Mouse (Mus musculus): ENCODE measurements around the gene Ctnna2.

Ctnna2 gene

DNA sequence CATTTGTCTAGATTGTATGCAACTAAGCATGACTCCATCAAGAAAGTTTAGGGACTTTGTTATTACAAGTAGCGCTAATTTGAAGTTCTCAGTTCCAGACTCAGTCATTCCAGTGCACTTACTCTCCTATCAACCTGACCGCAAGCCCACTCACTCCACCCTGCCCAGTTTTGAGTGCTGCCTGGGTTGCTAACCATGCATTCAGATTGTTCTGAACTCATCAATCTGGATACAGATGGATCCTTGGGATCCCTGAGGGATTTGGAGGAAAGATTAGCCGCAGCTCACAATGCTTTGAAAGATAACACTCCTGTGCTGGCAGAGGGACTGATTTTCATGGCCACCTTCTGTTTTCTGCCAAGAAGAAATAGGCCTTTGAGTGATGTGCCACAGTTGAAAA is 168.5 kb downstream of the Ctnna2 start:
- no peak for DNase-seq

DNA sequence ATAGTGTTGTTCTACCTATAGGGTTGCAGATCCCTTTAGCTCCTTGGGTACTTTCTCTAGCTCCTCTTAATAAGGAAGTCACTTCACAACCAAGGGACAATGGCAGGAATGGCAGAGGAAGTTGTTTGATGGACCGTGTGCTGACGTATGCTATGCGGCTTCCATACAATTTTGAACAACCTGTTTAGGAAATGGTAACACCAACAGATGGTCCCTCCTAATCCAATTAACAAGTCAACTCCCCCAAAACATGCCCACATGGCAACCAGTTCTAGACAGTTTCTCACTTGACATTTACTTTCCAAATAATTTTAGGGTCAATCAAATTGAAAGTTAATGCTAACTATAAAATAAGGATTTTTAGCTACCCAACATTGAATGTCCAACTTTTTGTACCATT is 176.9 kb downstream of the Ctnna2 start:
- no peak for DNase-seq

DNA sequence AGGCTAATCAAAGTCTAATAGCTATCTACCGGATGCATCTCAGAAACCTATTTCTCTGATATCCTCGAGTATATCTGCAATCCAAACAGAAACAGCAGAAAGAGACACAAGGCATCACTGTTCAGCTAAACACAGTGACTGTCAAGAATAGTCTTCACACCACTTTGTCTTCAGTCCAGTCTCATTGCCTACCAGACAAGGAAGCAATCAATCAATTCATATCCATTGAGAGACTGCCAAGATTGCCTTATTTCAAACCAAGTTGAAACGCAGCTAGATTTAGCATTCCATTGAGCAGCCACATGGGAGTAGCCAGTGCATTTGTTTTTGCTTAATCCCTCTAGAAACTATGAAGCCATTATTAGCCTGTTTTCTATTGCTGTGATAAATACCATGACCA is 196.2 kb downstream of the Ctnna2 start:
- DNase-seq = no peak

DNA sequence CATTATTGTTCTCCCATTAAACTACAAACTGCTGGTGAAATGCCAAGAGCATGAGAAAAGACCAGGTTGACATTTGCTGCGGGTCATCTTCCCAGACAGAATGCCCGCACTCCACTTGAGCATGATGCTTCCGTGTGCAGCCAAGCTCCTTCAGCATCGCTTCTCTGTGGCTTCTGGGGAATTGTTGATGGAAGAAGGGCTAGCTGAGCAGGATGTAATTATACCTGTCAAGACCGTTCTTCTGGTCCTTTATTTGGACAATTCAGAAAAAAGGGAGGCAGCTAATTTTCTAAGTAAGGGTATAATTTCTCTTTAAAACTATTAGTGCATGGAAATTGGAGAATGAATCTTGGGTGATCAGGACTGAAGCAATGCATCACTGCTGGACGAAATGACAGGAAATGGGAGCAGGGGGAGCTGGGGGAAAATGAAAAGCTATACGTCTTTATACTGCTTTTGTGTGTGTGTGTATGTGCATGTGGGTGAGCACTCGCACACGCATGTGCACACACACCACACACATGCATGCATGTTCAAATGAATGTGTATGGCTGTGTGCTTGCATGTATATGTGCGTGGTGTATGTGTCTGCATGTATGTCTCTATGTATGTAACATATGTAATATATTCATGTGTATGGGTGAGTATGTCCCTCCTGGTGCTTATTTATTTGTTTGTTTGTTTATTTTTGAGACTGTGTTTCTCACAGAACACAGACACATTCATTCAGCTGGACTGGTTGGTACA is 211.0 kb downstream of the Ctnna2 start:
- no peak for DNase-seq

DNA sequence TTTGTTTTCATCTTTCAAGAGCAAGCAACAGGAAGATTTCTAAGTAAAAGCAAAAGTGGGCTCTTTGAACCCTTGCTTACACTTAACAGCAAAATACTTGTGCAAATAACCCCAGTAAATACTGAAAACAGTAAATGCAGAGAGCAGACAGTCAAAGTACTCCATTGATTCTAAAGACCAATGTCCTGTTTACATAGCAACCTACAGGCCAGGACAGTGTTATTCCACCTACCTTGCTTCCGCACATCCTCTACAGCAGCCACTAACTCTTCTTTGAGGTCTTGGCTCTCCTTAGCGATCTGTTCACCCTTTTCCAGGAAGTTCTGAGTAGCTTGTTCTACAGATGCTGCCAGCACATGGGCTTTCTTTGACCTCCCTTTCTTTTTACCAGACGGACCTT is 221.3 kb downstream of the Ctnna2 start:
- DNase-seq = no peak

DNA sequence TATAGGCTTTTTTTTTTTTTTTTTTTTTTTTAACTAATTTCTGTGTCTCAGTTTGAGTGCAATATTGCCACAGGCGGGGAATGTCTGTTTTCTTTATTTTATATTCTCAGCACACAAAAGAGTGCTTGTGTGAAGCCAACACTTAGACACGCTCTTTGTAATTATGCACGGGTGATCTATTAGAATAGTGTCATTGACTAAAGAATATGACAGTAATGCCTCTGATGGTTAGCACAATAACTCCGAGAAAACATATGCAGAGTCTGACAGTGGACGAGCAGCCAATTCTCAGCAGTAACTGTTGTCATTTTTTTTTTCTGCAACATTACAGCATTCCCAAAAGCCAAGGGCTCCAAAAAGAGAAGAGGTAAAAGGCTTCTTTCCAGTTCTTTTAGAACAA is 234.1 kb downstream of the Ctnna2 start:
- no peak for DNase-seq

DNA sequence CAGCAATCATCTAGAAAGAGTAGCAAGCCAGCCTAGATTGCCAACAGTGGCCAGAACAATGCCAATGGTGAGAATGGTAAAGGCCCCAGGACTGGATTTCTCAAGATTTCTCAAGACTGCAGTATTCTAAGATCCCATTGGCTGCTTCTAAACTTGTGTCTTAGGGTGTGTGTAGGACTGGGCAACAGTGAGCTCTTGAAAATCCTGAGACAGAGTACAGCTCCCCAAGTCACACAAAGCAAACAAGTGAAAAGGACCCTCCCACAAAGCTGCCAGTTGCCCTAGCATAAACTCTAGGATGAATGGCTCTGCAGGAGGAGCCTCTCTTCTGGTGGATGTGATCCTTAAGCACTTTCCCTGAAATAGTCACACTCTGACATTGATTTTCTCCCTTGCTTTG is 235.8 kb downstream of the Ctnna2 start:
- DNase-seq = no peak

DNA sequence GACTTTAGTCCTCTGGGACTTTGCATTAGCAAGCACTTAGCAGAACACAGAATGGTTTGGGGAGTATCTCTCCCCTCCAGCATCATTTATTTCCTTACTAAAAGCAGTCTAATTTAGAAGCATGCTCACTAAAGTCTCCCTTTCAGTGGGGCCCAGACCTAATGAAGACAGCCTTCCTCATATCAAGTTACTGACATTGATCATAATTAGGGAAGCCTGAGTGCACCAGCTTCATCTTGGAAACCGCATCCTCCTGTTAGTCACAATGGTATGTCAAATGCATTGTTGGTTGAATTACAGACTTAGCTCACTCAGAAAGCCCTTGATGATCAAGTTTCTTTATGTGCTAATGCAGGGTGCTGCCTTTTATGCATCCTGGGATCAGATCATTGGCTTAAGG is 236.5 kb downstream of the Ctnna2 start:
- DNase-seq = no peak

DNA sequence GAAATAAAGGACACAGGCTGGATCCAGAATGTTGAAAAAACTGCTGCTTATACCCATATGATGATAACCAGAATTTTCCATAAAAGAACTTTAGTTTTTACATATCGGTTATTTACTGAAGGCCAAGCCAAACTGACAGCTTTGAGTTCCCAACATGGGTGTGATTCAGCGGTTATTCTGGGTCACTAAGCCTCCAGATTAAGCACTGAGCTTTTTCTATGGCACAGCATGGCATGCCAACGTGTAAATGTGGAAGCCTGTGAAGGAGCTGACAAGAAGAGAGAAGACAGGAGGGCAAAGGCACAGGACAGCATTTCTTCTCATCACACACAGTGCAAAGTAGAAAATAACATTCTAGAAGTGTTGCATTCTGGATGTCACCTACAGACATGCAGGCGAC is 240.9 kb downstream of the Ctnna2 start:
- DNase-seq = no peak

DNA sequence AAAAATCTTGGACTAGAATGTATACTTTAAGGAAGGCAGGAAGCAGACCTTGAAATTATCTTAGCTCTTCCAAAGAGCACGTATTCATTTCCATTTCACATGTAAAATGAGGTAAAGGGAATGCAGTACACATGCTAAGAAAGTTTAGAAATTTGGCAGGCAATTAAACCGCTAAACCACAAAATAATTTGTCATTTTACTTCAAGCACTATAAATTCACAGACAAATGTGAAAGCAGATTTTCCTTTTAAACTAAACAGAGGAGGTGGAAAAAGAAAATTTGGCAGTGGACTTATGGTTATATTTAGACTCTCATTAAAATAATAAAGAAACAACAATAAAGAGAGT is 254.6 kb downstream of the Ctnna2 start:
- DNase-seq = no peak

DNA sequence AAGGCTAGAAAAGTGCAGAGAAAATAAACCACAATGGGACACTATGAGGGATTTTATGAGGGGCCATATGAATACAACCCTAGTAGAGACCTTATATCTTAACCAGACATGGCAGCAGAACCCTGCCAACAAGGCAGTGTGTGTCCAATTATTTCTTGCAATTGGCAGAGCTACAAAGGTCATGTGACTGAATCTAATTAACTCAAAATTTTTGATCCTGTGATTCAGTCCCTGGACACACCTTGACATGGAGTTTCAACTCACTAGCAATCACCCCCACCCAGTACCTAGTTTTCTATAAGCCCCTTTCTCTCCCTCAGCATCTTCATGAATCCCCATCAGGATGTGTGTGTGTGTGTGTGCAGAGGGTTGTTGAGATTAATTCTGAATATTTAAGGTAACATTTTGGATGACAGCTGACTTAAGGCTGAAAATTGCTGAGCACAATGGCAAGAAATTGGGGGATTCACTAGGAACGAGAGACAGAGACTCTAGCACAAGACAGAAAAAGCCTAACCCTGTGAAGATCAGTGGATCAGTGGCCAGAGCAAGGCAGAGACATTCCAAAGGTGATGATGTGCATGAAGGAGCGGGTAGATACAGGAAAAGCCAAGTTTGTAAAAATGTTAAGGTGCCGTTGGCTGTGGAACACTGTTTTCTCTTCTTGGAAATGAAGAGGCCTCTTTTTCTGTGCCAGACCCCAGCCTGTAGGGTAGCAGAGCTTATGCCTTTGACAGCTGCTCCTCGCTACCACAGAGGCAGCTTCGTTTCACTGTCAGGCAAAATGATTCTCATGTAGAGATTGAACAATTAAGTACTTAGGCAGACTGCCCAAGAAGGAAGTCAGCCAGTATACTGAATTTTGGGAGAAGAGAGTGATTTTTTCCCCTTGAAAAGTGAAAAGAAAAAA is 255.2 kb downstream of the Ctnna2 start:
- no peak for DNase-seq

DNA sequence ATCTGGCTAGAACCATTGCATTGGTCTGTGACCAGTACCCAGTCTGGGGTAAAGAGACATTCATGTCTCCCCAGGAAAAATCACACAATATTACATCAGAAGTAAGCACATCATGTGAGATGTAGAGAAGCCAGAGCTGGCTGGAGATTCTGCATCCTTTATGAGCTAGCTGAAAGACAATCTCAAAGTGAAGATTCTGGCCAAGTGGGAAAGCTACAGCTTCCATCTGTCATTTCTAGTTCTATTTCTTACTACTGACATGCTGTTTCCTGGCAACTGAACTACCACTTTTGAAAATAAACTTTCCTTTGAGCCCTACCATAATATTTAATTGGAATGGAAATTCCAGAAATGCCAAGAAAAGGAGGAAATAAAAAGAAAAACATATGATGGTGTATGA is 285.4 kb downstream of the Ctnna2 start:
- no peak for DNase-seq

DNA sequence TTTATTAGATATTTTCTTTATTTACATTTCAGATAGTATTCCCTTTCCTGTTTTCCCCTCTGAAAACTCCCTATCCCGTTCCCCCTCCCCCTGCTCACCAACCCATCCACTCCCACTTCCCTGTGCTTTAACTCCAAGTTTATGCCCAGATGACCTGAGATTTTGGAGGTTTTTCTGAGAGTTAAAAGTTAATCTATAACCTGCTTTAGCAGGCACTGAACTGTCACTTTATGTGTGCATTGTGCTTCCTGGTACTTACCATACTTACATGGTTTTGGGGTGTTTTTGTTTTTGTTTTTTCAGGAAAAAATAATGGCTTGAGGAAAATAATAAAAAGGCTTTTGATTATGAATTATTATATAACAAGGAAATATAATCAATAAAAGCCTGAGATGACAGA is 292.3 kb downstream of the Ctnna2 start:
- DNase-seq = no peak

DNA sequence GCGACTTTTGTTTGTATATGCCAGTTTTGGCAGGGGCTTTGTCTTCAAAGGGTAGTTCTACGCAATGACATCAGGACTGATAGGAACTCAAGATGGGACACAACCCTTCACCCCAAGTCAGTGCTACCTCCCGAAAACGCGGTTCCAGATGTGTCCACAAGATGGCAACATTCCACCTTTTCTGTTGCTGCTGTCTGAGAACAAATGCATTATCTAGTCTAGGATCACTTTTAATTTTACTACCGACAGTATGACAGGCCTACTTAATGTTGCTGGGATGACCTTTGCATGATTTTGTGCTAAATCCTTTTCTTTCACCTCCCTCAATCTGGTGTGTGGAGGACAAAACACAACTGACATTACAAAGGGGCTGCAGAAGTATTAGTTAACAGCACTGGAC is 329.4 kb downstream of the Ctnna2 start:
- no peak for DNase-seq

DNA sequence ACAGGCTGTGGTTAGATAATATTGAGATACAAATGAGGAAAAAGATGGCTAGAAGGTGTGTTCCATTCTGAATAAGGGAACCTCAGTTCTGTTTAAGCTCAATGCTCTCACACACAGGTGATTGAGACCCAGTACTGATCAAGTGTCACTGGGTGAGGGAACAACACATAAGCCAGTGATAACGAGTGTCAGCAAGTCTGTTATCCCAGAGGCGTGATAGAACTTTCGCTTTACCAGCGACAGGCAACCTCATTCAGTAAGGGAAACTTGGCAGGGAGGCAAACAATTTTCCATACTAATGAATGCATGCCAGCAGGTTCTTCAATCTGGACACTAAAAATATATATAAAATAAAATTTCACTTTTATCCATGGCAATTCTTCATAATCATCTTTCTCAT is 334.9 kb downstream of the Ctnna2 start:
- DNase-seq = no peak

DNA sequence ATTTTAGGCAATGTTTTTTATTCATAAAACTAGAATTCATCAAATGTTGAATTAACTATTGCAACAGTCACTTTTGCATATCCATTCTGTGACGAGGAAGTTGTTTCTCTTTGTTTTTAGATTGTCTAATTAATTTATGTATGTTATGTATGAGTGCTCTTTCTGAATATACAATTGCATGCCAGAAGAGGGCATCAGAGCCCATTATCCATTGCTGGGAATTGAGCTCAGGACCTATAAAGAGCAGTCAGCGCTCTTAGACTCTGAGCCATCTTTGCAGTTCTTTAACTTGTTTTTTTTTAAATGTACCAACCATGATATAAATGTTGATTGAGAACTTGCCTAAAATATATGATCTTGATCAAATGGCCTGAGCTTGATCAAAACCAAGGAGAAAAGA is 340.7 kb downstream of the Ctnna2 start:
- no peak for DNase-seq

DNA sequence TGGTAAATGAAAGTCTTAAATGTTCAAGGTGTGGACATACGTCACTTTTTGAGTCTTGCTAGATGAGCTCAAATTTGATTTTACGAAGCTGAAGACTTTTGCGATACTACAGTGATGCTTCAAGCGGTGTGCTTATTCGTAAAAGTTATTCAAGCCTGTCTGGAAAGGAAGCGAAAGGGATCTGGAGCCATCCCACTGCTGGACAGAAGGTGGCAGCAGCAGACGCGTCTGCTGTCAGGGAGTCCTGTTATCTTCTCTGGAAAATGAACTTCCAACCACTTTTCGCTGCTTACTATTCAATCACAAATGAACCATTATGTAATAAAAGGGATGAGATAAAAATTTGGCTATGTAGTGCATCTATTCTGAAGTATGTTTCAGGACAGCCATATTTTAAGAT is 345.5 kb downstream of the Ctnna2 start:
- no peak for DNase-seq

DNA sequence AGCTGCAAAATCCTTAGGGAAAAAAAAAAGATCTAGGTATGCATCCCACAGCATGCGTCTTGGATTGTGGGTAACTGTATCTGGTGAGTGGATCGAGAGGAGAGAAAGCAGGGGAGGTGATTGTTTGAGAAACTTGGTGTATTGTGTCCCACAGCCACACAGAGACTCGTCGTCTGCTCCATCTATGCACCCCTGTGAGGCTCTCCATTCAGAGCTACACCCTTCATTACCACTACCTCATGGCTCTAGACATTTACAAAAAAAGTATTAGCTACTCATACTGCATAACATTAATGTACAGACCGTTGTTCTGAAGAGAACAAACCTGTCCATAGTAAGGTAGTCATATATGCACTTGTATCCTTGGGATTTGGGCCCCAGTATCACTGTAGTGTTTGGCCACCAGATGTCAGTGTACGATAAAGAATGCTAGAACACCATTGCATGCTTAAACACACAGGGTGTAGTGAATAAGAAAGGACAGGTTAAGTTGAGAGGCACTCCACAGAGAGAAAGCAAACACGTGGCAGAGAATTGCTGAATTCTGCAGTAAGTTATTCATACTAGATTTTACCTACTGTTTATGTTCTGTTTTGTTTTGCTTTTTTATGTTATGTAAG is 350.8 kb downstream of the Ctnna2 start:
- DNase-seq = no peak

DNA sequence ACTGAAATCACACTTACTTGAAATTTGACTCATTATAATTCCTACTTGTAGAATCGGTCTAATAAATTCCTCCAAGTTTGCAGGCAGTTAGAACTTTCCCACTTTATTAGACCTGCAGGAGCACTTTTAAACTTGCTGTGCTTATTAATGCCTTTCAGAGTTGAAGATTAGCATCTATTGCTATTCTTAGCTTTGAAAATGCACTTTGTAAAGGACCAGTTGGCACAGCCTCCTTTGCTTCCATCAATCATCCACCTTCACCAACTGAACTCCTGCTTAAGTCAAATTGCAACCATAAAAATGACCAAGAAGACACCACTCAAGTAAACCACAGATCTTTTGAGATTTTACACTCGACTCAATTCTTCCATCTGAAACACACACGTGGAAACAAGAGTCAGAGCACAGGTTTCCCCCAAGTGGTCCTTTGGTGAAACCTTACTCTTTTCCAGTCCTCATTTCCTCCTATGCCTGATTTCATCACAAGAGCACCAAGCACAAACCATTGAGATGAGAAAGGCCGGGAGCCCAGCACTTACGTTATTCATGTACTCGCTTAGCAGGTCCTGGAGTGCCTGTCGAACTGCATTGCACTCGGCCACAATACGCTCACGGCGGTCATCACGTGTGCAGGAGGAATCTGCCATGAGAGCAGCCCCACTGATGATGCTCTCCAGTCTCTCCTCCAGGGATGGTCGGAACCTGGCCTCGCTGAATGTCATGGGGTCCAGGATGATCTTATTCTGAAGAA is 374.7 kb downstream of the Ctnna2 start:
- DNase-seq = no peak

DNA sequence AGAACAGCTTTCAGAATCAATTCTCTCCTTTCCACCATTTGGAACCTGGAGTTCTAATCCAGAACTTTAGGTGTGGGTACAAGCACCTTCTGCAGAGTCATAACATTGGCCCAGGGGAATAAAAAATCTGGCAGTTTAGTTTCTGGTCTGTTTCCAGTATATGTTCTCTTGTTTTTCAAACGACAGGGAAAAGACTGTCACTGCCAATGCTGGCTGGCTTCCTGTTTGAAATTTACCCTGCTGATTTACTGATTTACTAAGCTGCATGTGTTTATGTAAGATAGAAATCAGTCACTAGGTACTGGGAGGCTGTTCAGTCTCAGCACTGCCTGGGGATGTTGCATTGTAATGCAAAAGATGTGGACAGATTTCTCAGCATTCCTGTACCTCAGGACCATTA is 375.6 kb downstream of the Ctnna2 start:
- DNase-seq = no peak

DNA sequence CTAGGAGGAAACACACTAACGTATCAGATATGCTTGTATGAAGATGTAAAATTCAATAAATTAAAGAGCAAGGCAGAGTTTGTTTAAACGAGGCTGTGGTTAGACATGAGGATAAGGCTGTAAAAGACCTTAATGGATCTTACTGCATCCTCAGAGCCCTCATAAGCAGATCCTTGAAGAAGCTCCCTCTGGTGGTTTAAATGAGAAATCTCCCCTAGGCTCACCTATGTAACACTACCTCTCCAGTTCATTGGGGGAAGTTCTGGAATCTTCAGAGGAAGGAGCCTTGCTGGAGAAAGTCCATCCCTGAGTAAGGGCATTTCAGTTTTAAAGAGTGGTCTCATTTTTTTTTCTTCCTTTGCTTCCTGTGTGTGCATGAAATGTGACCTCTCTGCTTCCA is 380.3 kb downstream of the Ctnna2 start:
- no peak for DNase-seq

DNA sequence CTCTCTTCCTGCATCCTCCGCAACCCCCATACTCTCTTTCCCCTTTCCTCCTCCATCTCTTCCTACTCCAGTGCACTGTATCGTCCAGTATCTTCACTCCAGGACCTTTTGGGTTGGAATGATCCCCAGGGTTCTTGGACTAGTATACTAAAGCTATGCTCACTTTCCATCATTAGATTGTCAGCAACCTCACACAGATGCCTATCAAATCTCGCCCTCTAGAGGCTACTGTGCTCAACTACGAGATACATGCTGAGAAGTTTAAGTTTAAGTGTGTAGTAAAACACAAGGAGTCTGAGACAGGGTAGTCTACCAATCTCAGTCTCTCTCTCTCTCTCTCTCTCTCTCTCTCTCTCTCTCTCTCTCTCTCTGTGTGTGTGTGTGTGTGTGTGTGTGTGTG is 396.9 kb downstream of the Ctnna2 start:
- no peak for DNase-seq

DNA sequence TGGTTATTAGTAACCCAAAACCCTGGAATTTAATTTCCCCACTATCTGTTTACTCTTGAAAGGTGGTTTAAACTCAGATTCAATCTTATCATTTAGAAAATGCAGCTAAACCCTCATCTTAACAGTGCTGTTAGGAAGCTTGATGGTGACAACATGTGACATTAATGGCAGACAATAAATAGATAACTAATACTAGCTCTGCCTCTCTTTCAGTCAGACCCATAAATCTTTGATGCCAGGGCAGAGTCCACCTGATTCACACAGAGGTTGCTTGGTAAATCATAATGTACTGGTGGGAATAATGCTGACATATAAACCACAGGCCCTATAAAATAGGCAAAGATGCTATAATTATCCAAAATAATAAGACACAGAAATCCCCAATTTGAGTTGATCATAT is 398.6 kb downstream of the Ctnna2 start:
- no peak for DNase-seq

Data from spleen, adult 18-20 months (tissue).